Mouse (Mus musculus) embryonic facial prominence, embryonic 11.5 days (tissue): Measurements from ENCODE around the gene Cul4a. TPM values are rescaled to one million over a fixed set of nuclear protein-coding genes. Genes with fewer than 3 reads are reported as not detected.
A peak's percentile ranks its signal among the peaks of the same experiment; 100 is the strongest.
"Not testable (repeated sequence)": the region's sequence is repeated elsewhere in the genome, so short reads cannot be mapped to it uniquely, and the experiment has no call there.

Source experiments
- ATAC-seq: fragments of 200-750 bp; cut with Nextera tagmentation; replicated peaks from 2 replicates; pipeline ENCODE4 v1.8.0; 2017; ENCODE audit warnings: low read depth; ENCODE audit not compliant: insufficient number of reproducible peaks, low FRiP score, low TSS enrichment
- DNase-seq: peaks from one replicate; pipeline ENCODE4 v3.0.0-alpha.2; 2015; ENCODE audit warnings: low spot score
- H3K27ac ChIP-seq: fragments of 300-500 bp; sonication (generic); replicated peaks from 2 replicates; pipeline ENCODE4 v1.5.1; 2014; ENCODE audit warnings: mild to moderate bottlenecking, low read depth, low read length, control low read depth
- H3K27me3 ChIP-seq: fragments of 300-500 bp; sonication (generic); 2 replicates; pipeline ENCODE4 v1.6.1; 2014; ENCODE audit warnings: mild to moderate bottlenecking, low read length, moderate library complexity, mixed read lengths; ENCODE audit not compliant: control insufficient read depth, insufficient read depth
- H3K36me3 ChIP-seq: fragments of 300-500 bp; sonication (generic); replicated peaks from 2 replicates; pipeline ENCODE4 v1.6.1; 2014; ENCODE audit warnings: low read depth, mild to moderate bottlenecking, low read length, moderate library complexity, mixed read lengths; ENCODE audit not compliant: control insufficient read depth, insufficient read depth
- H3K4me1 ChIP-seq: fragments of 300-500 bp; sonication (generic); 2 replicates; pipeline ENCODE4 v1.6.1; 2014; ENCODE audit warnings: low read length, mixed read lengths; ENCODE audit not compliant: control insufficient read depth, insufficient read depth
- H3K4me2 ChIP-seq: fragments of 300-500 bp; sonication (generic); 2 replicates; pipeline ENCODE4 v1.6.1; 2014; ENCODE audit warnings: low read depth, mild to moderate bottlenecking, control low read depth, low read length, moderate library complexity
- H3K4me3 ChIP-seq: fragments of 300-500 bp; sonication (generic); 2 replicates; pipeline ENCODE4 v1.5.1; 2014; ENCODE audit warnings: low read depth, low read length, control low read depth
- H3K9ac ChIP-seq: fragments of 300-500 bp; sonication (generic); replicated peaks from 2 replicates; pipeline ENCODE4 v1.6.1; 2014; ENCODE audit warnings: mild to moderate bottlenecking, control low read depth, low read length
- H3K9me3 ChIP-seq: fragments of 300-500 bp; sonication (generic); replicated peaks from 2 replicates; pipeline ENCODE4 v1.6.1; 2016; ENCODE audit warnings: mild to moderate bottlenecking, low read length, inconsistent platforms, mixed read lengths; ENCODE audit not compliant: control insufficient read depth
- WGBS: fragments of 180-500 bp; shearing (Covaris S2); extraction: QIAGEN DNeasy Blood & Tissue Kit; methylation state at CpG from one replicate; pipeline ENCODE4 v1.1.7; 2014; 5-methylcytosine and 5-hydroxymethylcytosine counted together
- polyA plus RNA-seq: library from polyadenylated mRNA; unstranded; fragments of >200 nt; fragmentation: Nextera tagmentation; extraction: Ambion mirVana; gene quantifications from 2 replicates; pipeline ENCODE4 v1.2.1, GENCODE M21; 2014

Cul4a gene
- polyA plus RNA-seq: 106 and 114 TPM in 2 replicates

DNA sequence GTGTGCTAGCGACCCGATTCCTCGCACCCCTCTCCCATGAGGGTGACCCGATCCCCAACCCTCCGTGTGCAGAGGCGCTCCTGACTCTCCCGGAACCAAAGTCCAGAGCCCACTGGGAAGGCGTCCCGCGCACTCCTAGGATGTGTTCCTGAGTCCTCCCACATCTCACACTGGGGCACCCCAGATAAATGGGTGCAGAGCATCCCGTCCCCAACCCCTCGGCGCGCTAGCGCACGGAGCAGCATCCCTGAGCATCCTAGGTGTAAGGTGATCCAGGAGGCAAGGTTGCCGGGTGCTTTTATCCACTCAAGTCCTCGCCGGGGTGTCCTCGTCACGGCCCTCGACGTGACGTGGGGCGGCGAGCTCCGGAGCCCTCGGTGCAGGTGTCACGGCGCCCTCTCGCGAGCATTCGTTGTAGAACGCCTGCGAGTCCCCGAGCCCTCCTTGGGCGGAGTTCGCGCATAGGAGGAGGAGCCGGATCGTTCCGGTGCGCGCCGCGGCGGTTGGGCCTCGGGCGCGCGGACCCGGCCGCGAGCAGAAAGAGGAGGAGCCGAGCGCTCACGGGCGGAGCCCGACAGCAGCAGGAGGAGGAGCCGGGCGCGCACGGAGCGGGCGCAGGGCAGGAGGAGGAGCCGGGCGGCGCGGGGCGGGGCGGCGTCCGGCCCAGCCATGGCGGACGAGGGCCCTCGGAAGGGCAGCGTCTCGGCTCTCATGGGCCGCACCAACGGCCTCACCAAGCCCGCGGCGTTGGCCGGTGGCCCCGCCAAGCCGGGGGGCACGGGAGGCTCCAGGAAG lies at the start of gene Cul4a, which contains the start of gene Pcid2:
Gene Cul4a (plus strand): TSS at position 535 of the 795 bp plus-strand sequence.
Gene Pcid2 (minus strand): TSS at position 373 of the 795 bp plus-strand sequence.
- peak within 1 kb of the TSS; percentile 96 for H3K9ac ChIP-seq
- DNase-seq (peak; percentile 98), ATAC-seq (peak; percentile 94)
- under 1% methylated on average over 84 of the region's 87 CpGs for WGBS
- no peaks in the 10 kb centered on the region for H3K27me3 ChIP-seq
- H3K4me2 ChIP-seq: peak within 1 kb of the TSS; percentile 89
- 0 out of 2 replicates have a peak, but pooled peaks cover 2% of the 10 kb centered on the region for H3K4me1 ChIP-seq
- no peaks in the 10 kb centered on the region for H3K36me3 ChIP-seq
- peak within 1 kb of the TSS; percentile 73 for H3K27ac ChIP-seq
- H3K4me3 ChIP-seq: peak within 1 kb of the TSS; percentile 95
- no peaks in the 10 kb centered on the region for H3K9me3 ChIP-seq

- no peak for DNase-seq
- no peak overlapping the region for H3K27ac ChIP-seq
- 82% methylated on average over 4 of the region's 4 CpGs for WGBS
Observed at GRCm38 (mm10) chr8:13057351-13057750, 48.1 kb upstream of the Cul4a start.

DNA sequence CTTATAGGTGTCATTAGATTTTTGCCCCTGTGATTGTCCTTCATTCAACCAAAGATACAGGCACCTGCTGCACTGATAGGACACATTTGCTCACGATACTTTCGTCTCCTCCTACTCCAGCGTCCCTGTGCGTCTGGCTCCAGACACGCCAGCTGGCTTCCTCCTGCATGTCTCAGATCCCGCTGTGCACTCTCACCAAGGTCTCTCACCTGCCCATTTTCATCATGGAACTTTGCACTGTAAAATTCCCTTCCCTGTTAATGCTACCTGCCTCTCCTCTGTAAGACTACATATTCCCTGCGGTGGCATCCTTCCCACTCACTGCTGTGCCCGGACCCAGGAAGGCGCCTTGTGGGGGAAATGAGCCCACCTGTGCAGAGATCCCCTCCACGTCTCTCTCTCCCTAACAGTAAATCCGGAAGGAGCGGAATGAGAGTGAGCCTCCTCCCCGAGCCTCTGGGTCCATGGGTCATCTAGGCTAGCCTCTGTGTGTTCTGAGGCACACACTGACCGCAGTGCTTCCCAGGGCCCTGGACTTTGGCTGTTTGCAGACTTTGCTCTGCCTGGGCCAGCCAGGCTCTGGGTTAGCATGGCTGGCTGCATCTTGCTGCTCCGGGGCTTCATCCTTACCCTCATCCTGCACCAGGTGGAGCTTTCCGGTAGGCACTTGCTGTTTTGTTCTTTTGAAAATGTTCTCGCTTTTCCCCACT lies 44.8 kb upstream of the Cul4a start, which contains the start of gene Proz:
Gene Proz (plus strand): TSS at position 474 of the 710 bp plus-strand sequence.
- Histone ChIP-seq H3K9me3 (no peaks in the 10 kb centered on the region), H3K27me3 (no peaks in the 10 kb centered on the region), H3K4me2 (no peak within 1 kb of the TSS), H3K4me3 (no peak within 1 kb of the TSS), H3K27ac (no peak within 1 kb of the TSS), H3K9ac (no peak within 1 kb of the TSS), H3K36me3 (no peaks in the 10 kb centered on the region), H3K4me1 (no peaks in the 10 kb centered on the region)
- 81% methylated on average over 17 of the region's 17 CpGs for WGBS
- DNase-seq (no peak), ATAC-seq (no peak)

More at GRCm38 (mm10) chr8:13057351-13057750, 48.1 kb upstream of the Cul4a start:
- no peaks in the 10 kb centered on the region for H3K9me3 ChIP-seq
- H3K4me2 ChIP-seq: no peak overlapping the region
- H3K4me3 ChIP-seq: no peak overlapping the region
- H3K36me3 ChIP-seq: no peaks in the 10 kb centered on the region
- H3K4me1 ChIP-seq: no peaks in the 10 kb centered on the region
- no peak for ATAC-seq
- no peaks in the 10 kb centered on the region for H3K27me3 ChIP-seq
- H3K9ac ChIP-seq: no peak overlapping the region

DNA sequence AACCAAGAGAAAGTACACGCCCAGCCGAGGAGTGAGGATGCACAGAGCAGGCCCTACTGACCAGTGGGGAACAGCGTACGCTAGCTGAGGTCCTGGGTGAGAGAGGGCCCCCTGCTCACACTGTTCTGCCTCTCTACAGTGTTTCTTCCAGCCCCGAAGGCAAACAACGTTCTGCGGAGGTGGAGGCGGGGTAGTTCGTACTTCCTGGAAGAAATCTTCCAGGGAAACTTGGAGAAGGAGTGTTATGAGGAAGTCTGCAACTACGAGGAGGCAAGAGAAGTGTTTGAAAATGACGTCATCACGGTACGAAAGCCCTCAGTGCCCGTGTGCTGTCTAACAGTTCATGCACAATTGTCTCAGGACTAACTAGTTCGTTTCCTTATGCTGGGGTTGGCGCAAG lies 42.3 kb upstream of the Cul4a start:
- DNase-seq (no peak), ATAC-seq (no peak)
- no peaks in the 10 kb centered on the region for H3K36me3 ChIP-seq
- no peaks in the 10 kb centered on the region for H3K27me3 ChIP-seq
- H3K9ac ChIP-seq: no peak overlapping the region
- no peak overlapping the region for H3K4me3 ChIP-seq
- no peak overlapping the region for H3K27ac ChIP-seq
- H3K9me3 ChIP-seq: no peaks in the 10 kb centered on the region
- WGBS: 69% methylated on average over 16 of the region's 16 CpGs
- H3K4me1 ChIP-seq: no peaks in the 10 kb centered on the region
- H3K4me2 ChIP-seq: no peak overlapping the region

DNA sequence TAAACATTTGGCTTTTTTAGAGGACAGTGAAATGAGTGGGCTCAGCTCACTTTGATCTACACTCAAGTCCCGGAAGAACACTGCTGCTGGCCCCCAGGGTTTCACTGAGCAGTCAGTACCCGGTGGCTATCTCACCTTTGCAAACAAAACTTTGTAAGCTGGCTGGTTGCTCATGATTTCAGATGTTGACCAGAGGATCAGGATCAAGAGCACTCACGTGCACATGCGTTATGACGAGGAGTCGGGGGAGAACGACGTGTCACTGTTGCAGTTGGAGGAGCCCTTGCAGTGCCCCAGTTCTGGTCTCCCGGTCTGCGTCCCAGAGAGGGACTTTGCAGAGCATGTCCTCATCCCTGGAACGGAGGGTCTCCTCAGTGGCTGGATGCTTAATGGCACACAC lies 32.2 kb upstream of the Cul4a start:
- no peak for ATAC-seq
- no peak overlapping the region for H3K4me2 ChIP-seq
- H3K4me1 ChIP-seq: no peaks in the 10 kb centered on the region
- no peaks in the 10 kb centered on the region for H3K27me3 ChIP-seq
- H3K4me3 ChIP-seq: no peak overlapping the region
- peaks cover 5% of the 10 kb centered on the region; the same call in 1 of the 2 replicates for H3K36me3 ChIP-seq
- no peaks in the 10 kb centered on the region for H3K9me3 ChIP-seq
- no peak overlapping the region for H3K9ac ChIP-seq
- DNase-seq: no peak
- WGBS: 94% methylated on average over 11 of the region's 11 CpGs
- no peak overlapping the region for H3K27ac ChIP-seq

DNA sequence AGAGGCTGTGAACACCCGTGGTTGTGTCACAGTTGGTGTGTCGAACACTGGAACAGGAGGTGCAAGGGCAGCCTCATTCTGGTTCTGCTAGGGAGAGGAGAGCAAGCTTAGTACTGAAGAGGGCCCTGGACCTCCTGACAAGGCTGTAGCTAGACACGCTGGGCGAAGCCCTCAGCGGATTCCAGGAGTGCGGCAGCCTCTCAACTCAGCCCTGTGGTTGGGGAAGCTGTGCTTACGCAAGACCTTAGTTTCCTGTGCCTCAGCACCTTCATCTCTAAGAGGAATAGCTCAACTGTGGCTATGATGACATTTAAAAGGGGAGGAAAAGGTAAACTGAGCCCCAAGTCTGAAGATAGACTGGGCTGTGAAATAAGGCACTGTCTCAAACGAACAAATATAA lies 30.4 kb upstream of the Cul4a start:
- no peak overlapping the region for H3K4me3 ChIP-seq
- H3K9ac ChIP-seq: no peak overlapping the region
- H3K4me1 ChIP-seq: no peaks in the 10 kb centered on the region
- H3K36me3 ChIP-seq: peaks cover 11% of the 10 kb centered on the region
- WGBS: 93% methylated on average over 8 of the region's 8 CpGs
- H3K9me3 ChIP-seq: no peaks in the 10 kb centered on the region
- H3K27ac ChIP-seq: no peak overlapping the region
- no peak overlapping the region for H3K4me2 ChIP-seq
- ATAC-seq (no peak), DNase-seq (no peak)
- no peaks in the 10 kb centered on the region for H3K27me3 ChIP-seq

GRCm38 (mm10) chr8:13075579-13075978 lies 29.8 kb upstream of the Cul4a start:
- not testable (repeated sequence) for DNase-seq, H3K27ac ChIP-seq, ATAC-seq, H3K9me3 ChIP-seq, H3K4me3 ChIP-seq, H3K4me1 ChIP-seq, H3K27me3 ChIP-seq, H3K9ac ChIP-seq, H3K4me2 ChIP-seq
- WGBS: 93% methylated on average over 1 of the region's 1 CpGs
- H3K36me3 ChIP-seq: peaks cover 11% of the 10 kb centered on the region

DNA sequence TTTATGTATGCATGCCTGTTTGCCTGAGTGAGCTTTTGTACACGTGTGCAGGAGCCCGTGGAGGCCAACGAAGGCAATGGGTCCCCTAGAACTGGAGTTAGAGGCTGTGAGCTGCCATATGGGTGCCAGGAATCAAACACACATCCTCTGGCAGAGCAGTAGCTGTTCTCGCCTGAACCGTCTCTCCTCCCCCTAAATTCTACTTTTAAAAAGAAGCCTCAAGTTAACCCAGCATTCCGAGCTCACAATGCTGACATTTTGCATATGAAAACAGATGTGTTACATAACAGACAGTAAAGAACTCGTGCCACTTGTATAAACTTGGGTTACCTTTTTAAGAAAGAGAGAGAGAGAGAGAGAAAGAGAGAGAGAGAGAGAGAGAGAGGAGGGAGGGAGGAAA lies 27.9 kb upstream of the Cul4a start:
- DNase-seq: no peak
- no peak overlapping the region for H3K9ac ChIP-seq
- H3K9me3 ChIP-seq: no peaks in the 10 kb centered on the region
- ATAC-seq: no peak
- peaks cover 11% of the 10 kb centered on the region for H3K36me3 ChIP-seq
- no peak overlapping the region for H3K4me3 ChIP-seq
- H3K27ac ChIP-seq: no peak overlapping the region
- H3K4me1 ChIP-seq: no peaks in the 10 kb centered on the region
- no peaks in the 10 kb centered on the region for H3K27me3 ChIP-seq
- H3K4me2 ChIP-seq: no peak overlapping the region
- 89% methylated on average over 7 of the region's 7 CpGs for WGBS
